Mouse (Mus musculus): ENCODE measurements around the gene Ugp2. TPM values are rescaled to one million over a fixed set of nuclear protein-coding genes. Genes with fewer than 3 reads are reported as not detected.

The Ugp2 gene
- total RNA-seq, 2 experiments from 2014 or later = 27.5 to 51.9 TPM

Other genes starting within 250 kb of the Ugp2 start
- gene Vps54, start 131.9 kb downstream of the Ugp2 start, total RNA-seq (2015; ENCODE audit: low replicate concordance) = 18.0 and 22.7 TPM in 2 replicates
- gene Vps54, start 131.9 kb downstream of the Ugp2 start, total RNA-seq (2017; ENCODE audit: low replicate concordance) = 19.5 and 23.4 TPM in 2 replicates
- gene Wdpcp, start 201.0 kb upstream of the Ugp2 start, total RNA-seq (2015; ENCODE audit: low replicate concordance) = 2.5 TPM in 1 of 2 replicates, not detected in the other
- 1.0 and 1.8 TPM in 2 replicates for gene Wdpcp, start 201.0 kb upstream of the Ugp2 start, total RNA-seq (2017; ENCODE audit: low replicate concordance)
- 46.4 and 69.2 TPM in 2 replicates for gene Mdh1, start 201.2 kb upstream of the Ugp2 start, total RNA-seq (2015; ENCODE audit: low replicate concordance)
- gene Mdh1, start 201.2 kb upstream of the Ugp2 start, total RNA-seq (2017; ENCODE audit: low replicate concordance) = 31.9 and 42.4 TPM in 2 replicates

Measured in erythroblast, adult 5-6 weeks (primary cell).